Mouse (Mus musculus): ENCODE data around the gene Trim2. TPM values are rescaled to one million over a fixed set of nuclear protein-coding genes. Genes with fewer than 3 reads are reported as not detected.

The Trim2 gene
- total and polyA plus RNA-seq, 3 experiments: 2.4 to 3.3 (median 2.5) TPM

- no peak overlapping the region for H3K9ac ChIP-seq (ENCODE audit: insufficient read depth, low read depth)
- peaks cover 4 to 25% of the 10 kb centered on the region in 2 experiments for H3K36me3 ChIP-seq (replicated peaks in 1 of 2; ENCODE audit: control insufficient read depth in 1 of 2, insufficient read depth in 1 of 2, low read length in 1 of 2)
- dilution Hi-C loops (cut with MboI; ENCODE audit: extremely low pct_ligation_motif_present, extremely low pct_unique_long_range_greater_than_20kb, low sequenced_read_pairs) (no loop called here), in situ Hi-C loops (cut with MboI; ENCODE audit: low pct_ligation_motif_present, low pct_unique_long_range_greater_than_20kb, low sequenced_read_pairs) (loop anchor here (10.0 to 25.0 kb wide), 2 partner anchors 257 to 405 kb away; no protein-coding TSS in a partner anchor)
- no peaks in the 10 kb centered on the region for H3K79me2 ChIP-seq (replicated peaks; ENCODE audit: control insufficient read depth, extremely low read depth, insufficient read depth, poor library complexity, severe bottlenecking)
- no peaks in the 10 kb centered on the region for H3K27me3 ChIP-seq (replicated peaks)
- H3K9me3 ChIP-seq (replicated peaks; ENCODE audit: low read length): no peaks in the 10 kb centered on the region
- H3K27ac ChIP-seq (ENCODE audit: insufficient read depth, low read depth): no peak overlapping the region
- no peak overlapping the region for H3K4me2 ChIP-seq (ENCODE audit: insufficient read depth, low read depth, poor library complexity, severe bottlenecking)
- peaks cover 5 to 15% of the 10 kb centered on the region in 2 experiments; a peak in 3 of 4 replicates for H3K4me1 ChIP-seq (ENCODE audit: control insufficient read depth in 1 of 2, insufficient read depth in 2 of 2)
- H3K4me3 ChIP-seq (replicated peaks in 1 of 3; ENCODE audit: low read depth in 2 of 3, low read length in 2 of 3, poor library complexity in 1 of 3): no peak overlapping the region
- TF ChIP-seq ZMIZ1 (IDR thresholded peaks at IDR 0.05; ENCODE audit: low read depth, low read length) (no peak), JUN (IDR thresholded peaks at IDR 0.05; ENCODE audit: insufficient read depth, low read depth, low read length) (no peak), RAD21 (IDR thresholded peaks at IDR 0.05; ENCODE audit: low read depth, low read length) (no peak), SIN3A (IDR thresholded peaks at IDR 0.05; ENCODE audit: low read length) (no peak), UBTF (IDR thresholded peaks at IDR 0.05; ENCODE audit: low read depth, low read length) (no peak), USF1 (IDR thresholded peaks at IDR 0.05; ENCODE audit: low read depth, low read length) (no peak), ZC3H11A (IDR thresholded peaks at IDR 0.05; ENCODE audit: low read depth, low read length) (no peak), CHD1 (IDR thresholded peaks at IDR 0.05; ENCODE audit: low read depth, low read length) (no peak)
- DNase-seq (ENCODE audit: extremely low read depth): no peak
Measured at GRCm38 (mm10) chr3:84319504-84319903, 12.8 kb upstream of the Trim2 start.

GRCm38 (mm10) chr3:84318865-84319264, 12.2 kb upstream of the Trim2 start:
- TF ChIP-seq SIN3A (IDR thresholded peaks at IDR 0.05; ENCODE audit: low read length) (no peak), MXI1 (IDR thresholded peaks at IDR 0.05; ENCODE audit: low read depth, low read length) (no peak), MAFK (IDR thresholded peaks at IDR 0.05; ENCODE audit: insufficient replicate concordance, low read length) (no peak), MAZ (IDR thresholded peaks at IDR 0.05; ENCODE audit: low read depth, low read length) (no peak), JUND (conservative IDR thresholded peaks at IDR 0.05; ENCODE audit: low read depth, low read length) (no peak), JUN (IDR thresholded peaks at IDR 0.05; ENCODE audit: insufficient read depth, low read depth, low read length) (no peak), TCF12 (IDR thresholded peaks at IDR 0.05; ENCODE audit: low read depth, low read length) (no peak), CTCF (conservative IDR thresholded peaks at IDR 0.05 in 1 of 2, IDR thresholded peaks at IDR 0.05 in 1 of 2; ENCODE audit: low read depth in 2 of 2, low read length in 2 of 2) (no peak), EP300 (IDR thresholded peaks at IDR 0.05; ENCODE audit: low read length) (no peak), KAT2A (IDR thresholded peaks at IDR 0.05; ENCODE audit: insufficient replicate concordance, low read length) (no peak), TBP (conservative IDR thresholded peaks at IDR 0.05; ENCODE audit: low read depth, low read length) (no peak), NRF1 (IDR thresholded peaks at IDR 0.05; ENCODE audit: low read depth, low read length) (no peak), MAX (IDR thresholded peaks at IDR 0.05; ENCODE audit: low read length) (no peak), ZMIZ1 (IDR thresholded peaks at IDR 0.05; ENCODE audit: low read depth, low read length) (no peak)
- Histone ChIP-seq H3K9me3 (replicated peaks; ENCODE audit: low read length) (no peaks in the 10 kb centered on the region), H3K4me1 (ENCODE audit: control insufficient read depth in 1 of 2, insufficient read depth in 2 of 2) (peaks cover 5 to 13% of the 10 kb centered on the region in 2 experiments; a peak in 2 of 4 replicates), H3K4me2 (ENCODE audit: insufficient read depth, low read depth, poor library complexity, severe bottlenecking) (no peak overlapping the region), H3K79me2 (replicated peaks; ENCODE audit: control insufficient read depth, extremely low read depth, insufficient read depth, poor library complexity, severe bottlenecking) (no peaks in the 10 kb centered on the region), H3K4me3 (replicated peaks in 1 of 3; ENCODE audit: low read depth in 2 of 3, low read length in 2 of 3, poor library complexity in 1 of 3) (no peak overlapping the region), H3K27ac (ENCODE audit: insufficient read depth, low read depth) (no peak overlapping the region), H3K27me3 (replicated peaks) (no peaks in the 10 kb centered on the region), H3K36me3 (replicated peaks in 1 of 2; ENCODE audit: control insufficient read depth in 1 of 2, insufficient read depth in 1 of 2, low read length in 1 of 2) (peaks cover 4 to 25% of the 10 kb centered on the region in 2 experiments), H3K9ac (ENCODE audit: insufficient read depth, low read depth) (no peak overlapping the region)
- DNase-seq (ENCODE audit: extremely low read depth): no peak
- in situ Hi-C loops (cut with MboI; ENCODE audit: low pct_ligation_motif_present, low pct_unique_long_range_greater_than_20kb, low sequenced_read_pairs): loop anchor here (10.0 to 25.0 kb wide), 2 partner anchors 257 to 404 kb away; no protein-coding TSS in a partner anchor
- dilution Hi-C loops (cut with MboI; ENCODE audit: extremely low pct_ligation_motif_present, extremely low pct_unique_long_range_greater_than_20kb, low sequenced_read_pairs): no loop called here

All from CH12.LX (cell line).